38 mouse cellular contexts compared by ENCODE assay signal in genomic region chr11:78420263-78420889, GRCm38 (mm10). TPM values are rescaled to one million over a fixed set of nuclear protein-coding genes. Genes with fewer than 3 reads are reported as not detected.
DNase-seq lines count a peak whose midpoint lies in the region; ATAC-seq and TF ChIP-seq lines count a peak whose summit lies in the region.
"Had no signal": no experiment of that assay in that cellular context is flagged by ENCODE, and none has a peak within 500 bp of the region (broad histone marks: within the 10 kb centered on the region; RNA-seq: fewer than 3 reads in every experiment).

No protein-coding gene starts in this region.

- H3K4me1 ChIP-seq in liver, postnatal 0 days (ENCODE audit: insufficient read depth): peaks cover 10% of the 10 kb centered on the region
- peaks cover 14% of the 10 kb centered on the region for H3K4me1 ChIP-seq in G1E (ENCODE audit: insufficient read depth, low read depth, low read length)
- H3K4me1 ChIP-seq: embryonic facial prominence, embryonic 15.5 days; forebrain, embryonic 12.5 days; limb, embryonic 15.5 days; midbrain, embryonic 15.5 days had no signal

- no peak overlapping the region for H3K4me3 ChIP-seq in liver, postnatal 0 days (ENCODE audit: low read depth, low read length)
- H3K4me3 ChIP-seq in G1E (ENCODE audit: low read depth, low read length): no peak overlapping the region
- H3K4me3 ChIP-seq: embryonic facial prominence, embryonic 10.5 days; embryonic facial prominence, embryonic 15.5 days; forebrain, embryonic 12.5 days; limb, embryonic 10.5 days; limb, embryonic 15.5 days; midbrain, embryonic 10.5 days; midbrain, embryonic 15.5 days had no signal

- peak; percentile 42 for DNase-seq in liver, postnatal 0 days
- no peak for DNase-seq in liver
- no peak for DNase-seq in G1E (ENCODE audit: low spot score)
- DNase-seq in cerebellum, postnatal 10 days: no peak
- no peak for DNase-seq in c-Kit-positive CD71-positive TER-119-positive erythroid progenitor cells, embryonic 14.5 days (ENCODE audit: low spot score)
- DNase-seq: adrenal gland, postnatal 25 days; cerebellum, adult 18-20 months; cerebellum, postnatal 14 days; forebrain, postnatal 0 days; heart, postnatal 14 days; kidney, adult 9 months; right cerebral cortex, postnatal 25 days; thymus, postnatal 4 days had no signal

- ATAC-seq in liver, postnatal 0 days: peak; percentile 67; the same call in 1 of the 2 replicates
- ATAC-seq in G1E (ENCODE audit: extremely low read depth, insufficient number of reproducible peaks, low FRiP score, poor library complexity, severe bottlenecking): peak; percentile 40
- ATAC-seq in common myeloid progenitor, adult 5-6 weeks (replicated peaks; ENCODE audit: low read depth, poor library complexity, severe bottlenecking): peak; percentile 19
- ATAC-seq: forebrain, postnatal 0 days; hindbrain, embryonic 16.5 days; midbrain, embryonic 15.5 days had no signal

- 23% methylated on average over 12 of the region's 12 CpGs for WGBS in liver, postnatal 0 days (ENCODE audit: insufficient replicate concordance)

- no peak for TF ChIP-seq EP300 in liver, postnatal 0 days (IDR thresholded peaks at IDR 0.05; ENCODE audit: low read depth)

- H3K4me2 ChIP-seq in liver, postnatal 0 days (ENCODE audit: low read depth, low read length): no peak overlapping the region
- H3K4me2 ChIP-seq: embryonic facial prominence, embryonic 15.5 days; forebrain, embryonic 12.5 days; limb, embryonic 15.5 days; midbrain, embryonic 15.5 days had no signal

- no peaks in the 10 kb centered on the region for H3K9me3 ChIP-seq in liver, postnatal 0 days (ENCODE audit: low read length)
- H3K9me3 ChIP-seq in G1E (replicated peaks): no peaks in the 10 kb centered on the region
- H3K9me3 ChIP-seq: embryonic facial prominence, embryonic 10.5 days; embryonic facial prominence, embryonic 15.5 days; forebrain, embryonic 12.5 days; limb, embryonic 10.5 days; limb, embryonic 15.5 days; midbrain, embryonic 10.5 days; midbrain, embryonic 15.5 days had no signal

- no peaks in the 10 kb centered on the region for H3K36me3 ChIP-seq in liver, postnatal 0 days (replicated peaks; ENCODE audit: insufficient read depth, low read length)
- no peaks in the 10 kb centered on the region for H3K36me3 ChIP-seq in G1E (replicated peaks)
- H3K36me3 ChIP-seq: embryonic facial prominence, embryonic 10.5 days; embryonic facial prominence, embryonic 15.5 days; forebrain, embryonic 12.5 days; limb, embryonic 10.5 days; limb, embryonic 15.5 days; midbrain, embryonic 10.5 days; midbrain, embryonic 15.5 days had no signal

- TF ChIP-seq CTCF in liver, postnatal 0 days (IDR thresholded peaks at IDR 0.05; ENCODE audit: low read depth): no peak
- no peak for TF ChIP-seq CTCF in G1E (IDR thresholded peaks at IDR 0.05; ENCODE audit: low read depth, low read length)

- no peak overlapping the region for H3K27ac ChIP-seq in liver, postnatal 0 days (ENCODE audit: low read depth)
- H3K27ac ChIP-seq: embryonic facial prominence, embryonic 10.5 days; embryonic facial prominence, embryonic 15.5 days; forebrain, embryonic 12.5 days; limb, embryonic 10.5 days; limb, embryonic 15.5 days; macrophage; midbrain, embryonic 10.5 days; midbrain, embryonic 15.5 days; stomach, postnatal 0 days had no signal

- H3K27me3 ChIP-seq in liver, postnatal 0 days (ENCODE audit: insufficient read depth, low read length): no peaks in the 10 kb centered on the region
- H3K27me3 ChIP-seq in G1E (ENCODE audit: insufficient read depth, low read length): peaks cover 76% of the 10 kb centered on the region
- H3K27me3 ChIP-seq: embryonic facial prominence, embryonic 15.5 days; limb, embryonic 15.5 days; midbrain, embryonic 15.5 days had no signal

- H3K9ac ChIP-seq in liver, postnatal 0 days (replicated peaks): no peak overlapping the region
- H3K9ac ChIP-seq: embryonic facial prominence, embryonic 15.5 days; forebrain, embryonic 12.5 days; forebrain, postnatal 0 days; limb, embryonic 15.5 days; midbrain, embryonic 15.5 days had no signal

RNA-seq across cellular contexts. Expression of gene Slc13a2, which starts 1.6 kb away (rescaled TPM):
- polyA plus RNA-seq in liver, postnatal 0 days (2015; fragmentation: Nextera tagmentation; extraction: Ambion mirVana): 0.07 and 0.08 TPM in 2 replicates
- total RNA-seq in G1E (2014; fragmentation: Nextera tagmentation) (not detected in 2 replicates), G1E (2017) (not detected in 2 replicates)
- polyA plus RNA-seq in G1E (2012): not detected in 2 replicates
- not detected in 2 replicates for total RNA-seq in common myeloid progenitor, adult 5-6 weeks (2017)
- total RNA-seq: adrenal gland, adult 18-20 months; adrenal gland, postnatal 25 days; forebrain, postnatal 0 days; gastrocnemius, adult 8-10 months; gastrocnemius, postnatal 4 days; heart, adult 8-10 months; heart, postnatal 14 days; layer of hippocampus, adult 8-10 months; layer of hippocampus, postnatal 25 days had no signal
- polyA plus RNA-seq: C2C12; embryonic facial prominence, embryonic 10.5 days; forebrain, embryonic 12.5 days; forebrain, postnatal 0 days; heart, embryonic 14.5 days; hindbrain, embryonic 11.5 days; hindbrain, embryonic 16.5 days; limb, embryonic 10.5 days; midbrain, embryonic 10.5 days; midbrain, embryonic 15.5 days; neural tube, embryonic 11.5 days had no signal

RNA-seq across cellular contexts. Expression of gene Foxn1, which starts 34.0 kb away (rescaled TPM):
- not detected in 2 replicates for polyA plus RNA-seq in liver, postnatal 0 days (2015; fragmentation: Nextera tagmentation; extraction: Ambion mirVana)
- total RNA-seq in G1E (2014; fragmentation: Nextera tagmentation): not detected in 2 replicates
- total RNA-seq in G1E (2017): 0.05 TPM in 1 of 2 replicates, not detected in the other
- polyA plus RNA-seq in G1E (2012): not detected in 2 replicates
- not detected in 2 replicates for total RNA-seq in common myeloid progenitor, adult 5-6 weeks (2017)
- total RNA-seq: forebrain, postnatal 0 days; gastrocnemius, adult 8-10 months; gastrocnemius, postnatal 4 days; heart, adult 8-10 months; layer of hippocampus, postnatal 25 days; neutrophil, adult 5-6 weeks had no signal
- polyA plus RNA-seq: forebrain, embryonic 12.5 days; forebrain, postnatal 0 days; heart, embryonic 14.5 days; hindbrain, embryonic 16.5 days; intestine, embryonic 14.5 days; limb, embryonic 10.5 days; liver, embryonic 16.5 days; macrophage; midbrain, embryonic 10.5 days; midbrain, embryonic 15.5 days; neural tube, embryonic 11.5 days; spleen, adult 2 months had no signal

RNA-seq across cellular contexts. Expression of gene Slc46a1, which starts 45.1 kb away (rescaled TPM):
- 20.5 and 22.3 TPM in 2 replicates for polyA plus RNA-seq in liver, postnatal 0 days (2015; fragmentation: Nextera tagmentation; extraction: Ambion mirVana)
- not detected in 2 replicates for total RNA-seq in G1E (2014; fragmentation: Nextera tagmentation)
- 0.11 and 0.12 TPM in 2 replicates for total RNA-seq in G1E (2017)
- polyA plus RNA-seq in G1E (2012): not detected in 2 replicates
- 0.58 and 2.7 TPM in 2 replicates for total RNA-seq in common myeloid progenitor, adult 5-6 weeks (2017)
- total RNA-seq: neutrophil, adult 5-6 weeks had no signal
